Mouse (Mus musculus) liver, embryonic 14.5 days (tissue): ENCODE measurements at regions not wholly inside any gene's neighbourhood (a gene's known extent, or its start where the extent isn't known, plus 50 kb on each side); places are given as distances from the start of the nearest gene placed in this dataset.

Source experiments
- CTCF ChIP-seq: IDR thresholded peaks from 2 replicates; pipeline ENCODE4 v1.5.1; 2016; ENCODE audit warnings: antibody characterized with exemption, low read depth, control low read depth
- EP300 ChIP-seq: IDR thresholded peaks from 2 replicates; pipeline ENCODE4 v1.6.1; 2016; ENCODE audit warnings: antibody characterized with exemption, low read depth

DNA sequence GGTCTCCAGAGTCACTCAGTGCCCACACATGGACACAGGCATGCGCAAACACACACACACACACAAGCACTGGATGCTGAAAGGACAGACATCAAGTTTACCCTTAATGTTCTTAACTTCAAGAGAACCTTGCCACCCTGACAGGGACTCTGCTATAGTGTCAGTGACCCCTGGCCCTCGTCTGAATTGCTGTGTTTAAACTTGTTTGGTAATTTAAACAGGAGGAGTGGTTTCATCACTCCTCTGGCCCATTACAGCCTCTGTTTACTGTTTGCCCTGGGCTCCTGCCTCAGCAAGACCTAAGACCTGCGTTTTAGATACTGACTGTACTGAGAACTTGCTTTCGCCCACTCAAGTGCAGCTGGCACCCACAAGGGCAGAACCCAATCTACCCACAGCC is 139.4 kb downstream of the Sox4 start:
- TF ChIP-seq CTCF (no peak), EP300 (no peak)
